Mouse (Mus musculus): Measurements from ENCODE around the gene Cacna1d. TPM values are rescaled to one million over a fixed set of nuclear protein-coding genes. Genes with fewer than 3 reads are reported as not detected.

The Cacna1d gene
- total and polyA plus RNA-seq, 2 experiments = 0.55 to 0.72 TPM

DNA sequence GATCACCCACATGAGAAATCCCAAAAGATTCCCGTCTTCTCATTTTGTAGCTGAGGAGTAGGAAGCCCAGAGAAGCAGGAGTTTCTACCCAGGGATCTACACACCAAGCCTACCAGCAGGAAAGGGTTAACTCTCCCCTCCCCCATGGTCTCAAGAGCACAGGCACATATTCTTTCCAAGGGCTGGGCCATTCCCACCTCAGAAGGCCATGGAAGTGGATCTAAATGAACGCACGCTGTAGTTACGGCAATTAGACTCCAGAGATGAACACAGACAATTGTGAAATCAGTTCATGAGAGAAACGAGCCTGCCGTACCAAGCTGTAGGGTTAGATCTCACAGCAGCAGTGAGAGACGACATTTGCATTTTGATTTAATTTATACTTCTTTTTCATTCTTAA lies 191.3 kb downstream of the Cacna1d start:
- Histone ChIP-seq H3K9ac (ENCODE audit: low read depth, low read length) (no peak overlapping the region), H3K27me3 (ENCODE audit: control insufficient read depth, insufficient read depth, low read length) (no peaks in the 10 kb centered on the region), H3K27ac (replicated peaks; ENCODE audit: insufficient read depth, low read depth, low read length) (no peak overlapping the region), H3K36me3 (ENCODE audit: control insufficient read depth, insufficient read depth, low read length) (no peaks in the 10 kb centered on the region), H3K4me3 (ENCODE audit: insufficient read depth, low read depth, low read length) (no peak overlapping the region), H3K79me2 (ENCODE audit: control insufficient read depth, insufficient read depth, low read length) (no peaks in the 10 kb centered on the region), H3K4me1 (ENCODE audit: control insufficient read depth, insufficient read depth, low read length) (no peaks in the 10 kb centered on the region)
- 91% methylated on average over 7 of the region's 7 CpGs for WGBS
- no peak for DNase-seq (ENCODE audit: extremely low read depth, low read depth, low spot score)
- TF ChIP-seq POLR2A (IDR thresholded peaks at IDR 0.05; ENCODE audit: extremely low read depth, insufficient read depth, low read length) (no peak), CTCF (IDR thresholded peaks at IDR 0.05; ENCODE audit: low read depth, low read length) (no peak)

DNA sequence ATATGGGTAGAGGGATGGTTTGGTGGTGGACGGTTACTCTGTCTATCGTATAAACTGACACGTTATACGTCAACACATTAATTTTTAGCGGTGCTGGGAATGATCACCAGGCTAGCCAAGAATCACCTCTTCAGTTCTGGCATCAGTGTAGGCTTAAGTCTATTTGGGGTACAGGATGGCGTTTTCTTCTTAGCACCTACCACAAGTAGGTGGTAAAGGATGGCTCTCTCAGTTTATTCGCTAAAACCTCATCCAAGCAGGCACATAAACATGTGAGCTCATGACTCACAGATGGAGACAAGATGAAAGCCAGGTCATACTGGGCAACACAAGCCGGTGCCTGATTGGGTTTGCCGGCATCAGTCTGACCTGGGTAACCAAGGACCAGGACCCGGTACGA lies 193.8 kb downstream of the Cacna1d start:
- no peaks in the 10 kb centered on the region for H3K36me3 ChIP-seq (ENCODE audit: control insufficient read depth, insufficient read depth, low read length)
- no peak for TF ChIP-seq CTCF (IDR thresholded peaks at IDR 0.05; ENCODE audit: low read depth, low read length)
- no peak for TF ChIP-seq POLR2A (IDR thresholded peaks at IDR 0.05; ENCODE audit: extremely low read depth, insufficient read depth, low read length)
- no peaks in the 10 kb centered on the region for H3K4me1 ChIP-seq (ENCODE audit: control insufficient read depth, insufficient read depth, low read length)
- H3K79me2 ChIP-seq (ENCODE audit: control insufficient read depth, insufficient read depth, low read length) = no peaks in the 10 kb centered on the region
- WGBS = 96% methylated on average over 11 of the region's 11 CpGs
- H3K4me3 ChIP-seq (ENCODE audit: insufficient read depth, low read depth, low read length) = no peak overlapping the region
- no peak overlapping the region for H3K27ac ChIP-seq (replicated peaks; ENCODE audit: insufficient read depth, low read depth, low read length)
- no peak overlapping the region for H3K9ac ChIP-seq (ENCODE audit: low read depth, low read length)
- DNase-seq (ENCODE audit: extremely low read depth, low read depth, low spot score) = no peak
- no peaks in the 10 kb centered on the region for H3K27me3 ChIP-seq (ENCODE audit: control insufficient read depth, insufficient read depth, low read length)

DNA sequence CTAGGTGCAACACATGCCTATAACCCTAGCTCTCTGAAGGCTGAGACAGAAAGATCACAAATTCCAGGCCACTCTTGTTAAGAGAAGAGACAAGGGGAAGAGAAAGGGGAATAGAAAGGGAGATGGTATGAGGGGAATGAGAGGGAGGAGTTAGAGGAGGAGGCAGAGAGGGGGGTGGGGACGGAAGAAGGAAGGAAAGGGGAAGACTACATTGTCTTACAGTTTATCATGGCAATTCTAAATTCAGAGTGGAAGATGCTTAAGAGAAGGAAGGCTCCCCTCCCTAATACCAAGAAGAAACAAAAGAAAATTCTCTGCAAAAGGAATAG lies 199.2 kb downstream of the Cacna1d start:
- Histone ChIP-seq H3K27ac (replicated peaks; ENCODE audit: insufficient read depth, low read depth, low read length) (no peak overlapping the region), H3K4me1 (ENCODE audit: control insufficient read depth, insufficient read depth, low read length) (no peaks in the 10 kb centered on the region), H3K27me3 (ENCODE audit: control insufficient read depth, insufficient read depth, low read length) (no peaks in the 10 kb centered on the region), H3K36me3 (ENCODE audit: control insufficient read depth, insufficient read depth, low read length) (no peaks in the 10 kb centered on the region), H3K4me3 (ENCODE audit: insufficient read depth, low read depth, low read length) (no peak overlapping the region), H3K79me2 (ENCODE audit: control insufficient read depth, insufficient read depth, low read length) (no peaks in the 10 kb centered on the region), H3K9ac (ENCODE audit: low read depth, low read length) (no peak overlapping the region)
- DNase-seq (ENCODE audit: extremely low read depth, low read depth, low spot score) = no peak
- 77% methylated on average over 1 of the region's 1 CpGs for WGBS
- TF ChIP-seq CTCF (IDR thresholded peaks at IDR 0.05; ENCODE audit: low read depth, low read length) (no peak), POLR2A (IDR thresholded peaks at IDR 0.05; ENCODE audit: extremely low read depth, insufficient read depth, low read length) (no peak)

DNA sequence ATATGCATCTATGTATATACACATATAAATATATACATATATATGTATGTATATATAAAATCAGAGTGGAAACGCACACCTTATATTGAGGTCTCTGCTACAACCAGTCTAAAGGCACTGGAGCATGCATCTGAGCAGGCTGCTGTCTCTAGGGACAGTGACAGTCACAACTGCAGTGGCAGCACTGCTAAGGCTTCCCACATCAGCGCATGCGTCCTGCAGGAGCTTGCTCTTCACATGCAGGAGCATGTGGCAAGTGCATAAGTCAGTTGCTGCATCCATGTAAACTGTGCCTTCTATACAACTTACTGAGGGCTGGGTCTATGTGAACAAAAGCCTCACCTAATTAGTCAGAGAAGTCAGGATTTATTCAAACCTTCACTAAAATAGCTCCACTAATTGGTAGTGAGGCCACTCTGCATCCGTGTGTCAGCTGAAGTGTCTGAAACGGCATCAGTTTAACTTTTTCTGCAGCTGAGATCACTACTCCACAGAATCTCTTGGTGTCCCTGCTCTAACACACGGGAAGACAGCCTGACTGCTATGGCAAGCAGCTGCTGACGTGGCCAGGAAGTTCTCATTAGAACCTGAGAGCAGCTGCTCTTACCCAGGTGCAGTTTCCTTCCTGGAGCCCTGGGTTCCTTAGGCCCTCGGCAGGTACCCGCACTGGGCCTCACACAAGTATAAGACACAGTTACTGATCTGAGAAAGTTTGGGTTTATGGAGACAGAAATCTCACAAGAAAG lies 199.7 kb downstream of the Cacna1d start:
- H3K27ac ChIP-seq (replicated peaks; ENCODE audit: insufficient read depth, low read depth, low read length) = no peak overlapping the region
- H3K79me2 ChIP-seq (ENCODE audit: control insufficient read depth, insufficient read depth, low read length) = no peaks in the 10 kb centered on the region
- H3K9ac ChIP-seq (ENCODE audit: low read depth, low read length) = no peak overlapping the region
- no peak for DNase-seq (ENCODE audit: extremely low read depth, low read depth, low spot score)
- H3K27me3 ChIP-seq (ENCODE audit: control insufficient read depth, insufficient read depth, low read length) = no peaks in the 10 kb centered on the region
- H3K36me3 ChIP-seq (ENCODE audit: control insufficient read depth, insufficient read depth, low read length) = no peaks in the 10 kb centered on the region
- TF ChIP-seq CTCF (IDR thresholded peaks at IDR 0.05; ENCODE audit: low read depth, low read length) = no peak
- TF ChIP-seq POLR2A (IDR thresholded peaks at IDR 0.05; ENCODE audit: extremely low read depth, insufficient read depth, low read length) = no peak
- 78% methylated on average over 9 of the region's 9 CpGs for WGBS
- no peaks in the 10 kb centered on the region for H3K4me1 ChIP-seq (ENCODE audit: control insufficient read depth, insufficient read depth, low read length)
- no peak overlapping the region for H3K4me3 ChIP-seq (ENCODE audit: insufficient read depth, low read depth, low read length)

DNA sequence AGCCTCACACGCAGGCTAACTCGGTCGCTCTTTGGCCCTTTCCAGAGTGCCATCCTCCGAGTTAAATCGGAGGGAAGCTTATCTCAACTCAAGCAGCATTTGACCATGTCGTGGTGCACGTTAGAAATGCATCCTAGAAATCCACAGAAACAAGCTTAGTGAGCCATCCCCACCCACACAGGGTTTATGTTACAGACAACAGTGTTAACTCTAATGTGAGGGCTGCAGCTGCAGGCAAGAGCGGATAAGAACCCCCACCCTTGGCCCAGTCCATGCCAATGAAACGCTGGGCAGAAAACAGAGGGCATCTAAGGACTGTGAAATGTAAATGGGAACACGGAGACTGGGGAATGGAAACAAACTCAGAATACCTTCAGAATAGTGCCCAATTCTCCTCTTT lies 206.8 kb downstream of the Cacna1d start:
- TF ChIP-seq CTCF (IDR thresholded peaks at IDR 0.05; ENCODE audit: low read depth, low read length) = no peak
- TF ChIP-seq POLR2A (IDR thresholded peaks at IDR 0.05; ENCODE audit: extremely low read depth, insufficient read depth, low read length) = no peak
- Histone ChIP-seq H3K4me1 (ENCODE audit: control insufficient read depth, insufficient read depth, low read length) (no peaks in the 10 kb centered on the region), H3K4me3 (ENCODE audit: insufficient read depth, low read depth, low read length) (no peak overlapping the region), H3K9ac (ENCODE audit: low read depth, low read length) (no peak overlapping the region), H3K27ac (replicated peaks; ENCODE audit: insufficient read depth, low read depth, low read length) (no peak overlapping the region), H3K79me2 (ENCODE audit: control insufficient read depth, insufficient read depth, low read length) (no peaks in the 10 kb centered on the region), H3K27me3 (ENCODE audit: control insufficient read depth, insufficient read depth, low read length) (no peaks in the 10 kb centered on the region), H3K36me3 (ENCODE audit: control insufficient read depth, insufficient read depth, low read length) (no peaks in the 10 kb centered on the region)
- DNase-seq (ENCODE audit: extremely low read depth, low read depth, low spot score) = no peak
- WGBS = 66% methylated on average over 10 of the region's 10 CpGs

DNA sequence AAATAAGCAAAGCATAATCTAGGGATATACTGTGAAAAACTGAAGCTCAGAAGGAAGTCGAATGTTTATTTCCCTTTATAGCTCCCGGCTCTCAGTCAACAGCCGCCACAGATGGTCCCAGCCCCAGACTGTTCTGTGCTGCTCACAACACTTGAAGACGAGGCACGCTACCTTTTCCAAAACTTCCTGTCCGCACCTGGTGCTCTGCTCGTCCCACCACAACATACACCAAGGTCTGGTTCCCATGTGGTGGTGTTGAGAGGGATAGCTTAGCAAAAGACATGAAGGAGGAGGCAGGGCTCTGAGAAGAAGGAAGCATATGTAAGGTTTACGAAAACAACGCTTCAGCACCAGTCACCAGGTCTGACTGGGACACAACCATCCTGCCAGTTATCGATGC lies 207.2 kb downstream of the Cacna1d start:
- H3K4me3 ChIP-seq (ENCODE audit: insufficient read depth, low read depth, low read length) = no peak overlapping the region
- WGBS = 67% methylated on average over 10 of the region's 10 CpGs
- TF ChIP-seq POLR2A (IDR thresholded peaks at IDR 0.05; ENCODE audit: extremely low read depth, insufficient read depth, low read length) = no peak
- TF ChIP-seq CTCF (IDR thresholded peaks at IDR 0.05; ENCODE audit: low read depth, low read length) = no peak
- no peak for DNase-seq (ENCODE audit: extremely low read depth, low read depth, low spot score)
- H3K36me3 ChIP-seq (ENCODE audit: control insufficient read depth, insufficient read depth, low read length) = no peaks in the 10 kb centered on the region
- no peaks in the 10 kb centered on the region for H3K27me3 ChIP-seq (ENCODE audit: control insufficient read depth, insufficient read depth, low read length)
- no peaks in the 10 kb centered on the region for H3K4me1 ChIP-seq (ENCODE audit: control insufficient read depth, insufficient read depth, low read length)
- no peak overlapping the region for H3K27ac ChIP-seq (replicated peaks; ENCODE audit: insufficient read depth, low read depth, low read length)
- no peaks in the 10 kb centered on the region for H3K79me2 ChIP-seq (ENCODE audit: control insufficient read depth, insufficient read depth, low read length)
- H3K9ac ChIP-seq (ENCODE audit: low read depth, low read length) = no peak overlapping the region

All from liver, adult 2 months (tissue).